Comparison of ENCODE assay signal across 8 mouse cellular contexts in the genomic region with DNA sequence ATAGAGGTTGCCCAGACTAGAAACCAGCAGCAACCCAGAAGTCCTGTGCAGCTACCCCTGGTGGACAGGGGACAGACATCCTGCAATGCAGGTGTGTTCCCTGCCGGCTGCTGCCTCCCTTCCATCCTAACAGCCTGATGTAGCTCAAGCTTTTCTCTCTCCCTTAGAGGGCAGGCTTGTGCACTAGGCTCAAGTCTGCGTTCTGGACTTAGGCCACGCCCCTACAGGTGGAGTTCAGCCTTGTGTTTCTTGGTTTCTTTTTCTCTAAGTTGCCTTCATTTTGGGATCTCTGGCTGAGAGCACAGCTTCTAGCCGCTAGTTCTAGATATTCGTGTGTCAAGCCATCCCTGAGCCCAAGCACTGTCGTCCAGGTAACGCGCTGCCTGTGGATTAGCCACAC. TPM values are rescaled to one million over a fixed set of nuclear protein-coding genes. Genes with fewer than 3 reads are reported as not detected.
DNase-seq lines count a peak whose midpoint lies in the region; ATAC-seq and TF ChIP-seq lines count a peak whose summit lies in the region.

No protein-coding gene starts in this region.

- no peak overlapping the region for H3K27ac ChIP-seq in heart, adult 2 months
- H3K27ac ChIP-seq in kidney, postnatal 0 days, result peak overlapping the region; percentile 47
- peak overlapping the region; percentile 46 for H3K27ac ChIP-seq in small intestine, adult 2 months (ENCODE audit: insufficient read depth, low read depth, low read length)
- no peak overlapping the region for H3K27ac ChIP-seq in hindbrain, embryonic 12.5 days
- H3K27ac ChIP-seq in heart, embryonic 10.5 days, result no peak overlapping the region

- TF ChIP-seq EP300 in heart, adult 2 months (IDR thresholded peaks at IDR 0.05; ENCODE audit: insufficient read depth, low read depth, low read length), result no peak

- DNase-seq in heart, adult 2 months, result no peak
- DNase-seq in heart, adult 18-20 months, result no peak
- DNase-seq in T-cell, adult 2 months (ENCODE audit: low spot score), result peak; percentile 64
- peak; percentile 43 for DNase-seq in kidney, postnatal 0 days (ENCODE audit: low spot score)
- DNase-seq in layer of hippocampus, adult 8-10 months (ENCODE audit: low spot score in 2 of 2), result no peak
- no peak for DNase-seq in heart, embryonic 10.5 days (ENCODE audit: low spot score)

- 54% methylated on average over 8 of the region's 8 CpGs for WGBS in heart, adult 2 months
- WGBS in kidney, postnatal 0 days, result 48% methylated on average over 8 of the region's 8 CpGs
- WGBS in small intestine, adult 2 months, result 14% methylated on average over 8 of the region's 8 CpGs
- 64% methylated on average over 8 of the region's 8 CpGs for WGBS in hindbrain, embryonic 12.5 days
- WGBS in heart, embryonic 10.5 days, result 63% methylated on average over 8 of the region's 8 CpGs

- H3K27me3 ChIP-seq in heart, adult 2 months (ENCODE audit: control insufficient read depth, insufficient read depth, low read length), result no peaks in the 10 kb centered on the region
- no peaks in the 10 kb centered on the region for H3K27me3 ChIP-seq in kidney, postnatal 0 days (ENCODE audit: insufficient read depth, low read length)
- H3K27me3 ChIP-seq in small intestine, adult 2 months (ENCODE audit: control insufficient read depth, insufficient read depth, low read length), result no peaks in the 10 kb centered on the region
- H3K27me3 ChIP-seq in hindbrain, embryonic 12.5 days, result no peaks in the 10 kb centered on the region
- no peaks in the 10 kb centered on the region for H3K27me3 ChIP-seq in heart, embryonic 10.5 days (ENCODE audit: insufficient read depth, poor library complexity, severe bottlenecking)

- intact Hi-C loops in heart, adult 2 months (cut with DNase I), result no loop called here

- no peak for TF ChIP-seq POLR2A in heart, adult 2 months (IDR thresholded peaks at IDR 0.05; ENCODE audit: insufficient read depth, low read depth, low read length)
- no peak for TF ChIP-seq POLR2A in small intestine, adult 2 months (IDR thresholded peaks at IDR 0.05; ENCODE audit: low read depth, low read length)

- no peak overlapping the region for H3K9ac ChIP-seq in heart, adult 2 months (ENCODE audit: low read depth, low read length)
- H3K9ac ChIP-seq in kidney, postnatal 0 days (ENCODE audit: low read depth, low read length), result 0 out of 2 replicates have a peak overlapping the region, but pooled peaks have one; percentile 20
- H3K9ac ChIP-seq in hindbrain, embryonic 12.5 days, result no peak overlapping the region

- H3K4me1 ChIP-seq in heart, adult 2 months (ENCODE audit: control insufficient read depth, insufficient read depth, low read length), result peaks cover 16% of the 10 kb centered on the region
- H3K4me1 ChIP-seq in kidney, postnatal 0 days (replicated peaks; ENCODE audit: insufficient read depth, low read length), result 0 out of 2 replicates have a peak, but pooled peaks cover 7% of the 10 kb centered on the region
- H3K4me1 ChIP-seq in small intestine, adult 2 months (ENCODE audit: control insufficient read depth, insufficient read depth, insufficient read length, low read length), result peaks cover 7% of the 10 kb centered on the region
- H3K4me1 ChIP-seq in hindbrain, embryonic 12.5 days, result peaks cover 38% of the 10 kb centered on the region
- peaks cover 53% of the 10 kb centered on the region for H3K4me1 ChIP-seq in heart, embryonic 10.5 days

- no peak overlapping the region for H3K4me3 ChIP-seq in heart, adult 2 months
- H3K4me3 ChIP-seq in kidney, postnatal 0 days (replicated peaks; ENCODE audit: low read depth, low read length), result no peak overlapping the region
- peak overlapping the region; percentile 55 for H3K4me3 ChIP-seq in small intestine, adult 2 months (ENCODE audit: low read depth, low read length)
- no peak overlapping the region for H3K4me3 ChIP-seq in hindbrain, embryonic 12.5 days
- H3K4me3 ChIP-seq in heart, embryonic 10.5 days, result no peak overlapping the region

- peak; percentile 73 for ATAC-seq in kidney, postnatal 0 days (replicated peaks; ENCODE audit: low FRiP score, low read depth)
- no peak for ATAC-seq in hindbrain, embryonic 12.5 days (ENCODE audit: low FRiP score)

- peaks cover 9% of the 10 kb centered on the region; the same call in 1 of the 2 replicates for H3K36me3 ChIP-seq in heart, adult 2 months (ENCODE audit: control insufficient read depth, insufficient read depth, low read length)
- no peaks in the 10 kb centered on the region for H3K36me3 ChIP-seq in kidney, postnatal 0 days (ENCODE audit: insufficient read depth, low read length)
- no peaks in the 10 kb centered on the region for H3K36me3 ChIP-seq in small intestine, adult 2 months (ENCODE audit: control insufficient read depth, insufficient read depth, low read length)
- H3K36me3 ChIP-seq in hindbrain, embryonic 12.5 days, result no peaks in the 10 kb centered on the region
- H3K36me3 ChIP-seq in heart, embryonic 10.5 days, result no peaks in the 10 kb centered on the region

- no peaks in the 10 kb centered on the region for H3K9me3 ChIP-seq in kidney, postnatal 0 days (replicated peaks; ENCODE audit: low read length)
- no peaks in the 10 kb centered on the region for H3K9me3 ChIP-seq in hindbrain, embryonic 12.5 days (replicated peaks)
- no peaks in the 10 kb centered on the region for H3K9me3 ChIP-seq in heart, embryonic 10.5 days

- peak overlapping the region; percentile 29; the same call in 1 of the 2 replicates for H3K4me2 ChIP-seq in kidney, postnatal 0 days (ENCODE audit: low read length)
- no peak overlapping the region for H3K4me2 ChIP-seq in hindbrain, embryonic 12.5 days (replicated peaks)

- H3K79me2 ChIP-seq in heart, adult 2 months (replicated peaks; ENCODE audit: control insufficient read depth, insufficient read depth, low read length), result peaks cover 9% of the 10 kb centered on the region; the same call in 1 of the 2 replicates

- peak; percentile 46 for TF ChIP-seq CTCF in heart, adult 2 months (IDR thresholded peaks at IDR 0.05)
- TF ChIP-seq CTCF in kidney, postnatal 0 days (IDR thresholded peaks at IDR 0.05; ENCODE audit: low read depth), result peak; percentile 62
- TF ChIP-seq CTCF in small intestine, adult 2 months (IDR thresholded peaks at IDR 0.05; ENCODE audit: extremely low read depth, insufficient read length, insufficient replicate concordance, low read depth, low read length), result peak; percentile 57; the same call in 1 of the 2 replicates

RNA-seq across cellular contexts. Expression of gene Tnrc6c, which starts 31.9 kb away (rescaled TPM):
- 10 to 100 TPM; 28.5 to 30.3 TPM for total RNA-seq in heart, adult 2 months (2021)
- polyA plus RNA-seq in heart, adult 2 months (2012; rRNA removed), result 17.7 and 27.3 TPM in 2 replicates
- total RNA-seq in heart, adult 18-20 months (2021), result 10 to 100 TPM; 28.1 to 32.0 TPM
- polyA plus RNA-seq in kidney, postnatal 0 days (2015; fragmentation: Nextera tagmentation; extraction: Ambion mirVana), result 8.7 and 8.8 TPM in 2 replicates
- 5.9 and 14.6 TPM in 2 replicates for polyA plus RNA-seq in small intestine, adult 2 months (2012; rRNA removed)
- 10 to 100 TPM; 69.4 to 83.2 (median 76.7) TPM for total RNA-seq in layer of hippocampus, adult 8-10 months (2022)
- 26.3 and 28.3 TPM in 2 replicates for polyA plus RNA-seq in hindbrain, embryonic 12.5 days (2016; fragmentation: Nextera tagmentation; extraction: Ambion mirVana)
- 6.1 and 7.4 TPM in 2 replicates for polyA plus RNA-seq in heart, embryonic 10.5 days (2016; fragmentation: Nextera tagmentation; extraction: Ambion mirVana)

Comparison
In these comparisons a context has a peak if more than half of its experiments do, and no peak if none do; other contexts are left out.
1. DNase-seq: peak in T-cell, adult 2 months (single experiment) and kidney, postnatal 0 days (single experiment); none in heart, adult 2 months (0 of 2), heart, adult 18-20 months (0 of 2), layer of hippocampus, adult 8-10 months (0 of 2) and heart, embryonic 10.5 days (single experiment).
2. H3K27ac ChIP-seq: peak in kidney, postnatal 0 days (single experiment) and small intestine, adult 2 months (single experiment); none in heart, adult 2 months (single experiment), hindbrain, embryonic 12.5 days (single experiment) and heart, embryonic 10.5 days (single experiment).
3. Peak in every context shown above with its lines, with median percentiles within 50 percentile points of each other: CTCF ChIP-seq.